Mouse (Mus musculus) layer of hippocampus, adult 9-10 months (tissue): ENCODE measurements at regions not wholly inside any gene's neighbourhood (a gene's known extent, or its start where the extent isn't known, plus 50 kb on each side); places are given as distances from the start of the nearest gene placed in this dataset.

Source experiments
- DNase-seq: peaks from one replicate; pipeline ENCODE4 v3.0.0; 2022; ENCODE audit warnings: low spot score

DNA sequence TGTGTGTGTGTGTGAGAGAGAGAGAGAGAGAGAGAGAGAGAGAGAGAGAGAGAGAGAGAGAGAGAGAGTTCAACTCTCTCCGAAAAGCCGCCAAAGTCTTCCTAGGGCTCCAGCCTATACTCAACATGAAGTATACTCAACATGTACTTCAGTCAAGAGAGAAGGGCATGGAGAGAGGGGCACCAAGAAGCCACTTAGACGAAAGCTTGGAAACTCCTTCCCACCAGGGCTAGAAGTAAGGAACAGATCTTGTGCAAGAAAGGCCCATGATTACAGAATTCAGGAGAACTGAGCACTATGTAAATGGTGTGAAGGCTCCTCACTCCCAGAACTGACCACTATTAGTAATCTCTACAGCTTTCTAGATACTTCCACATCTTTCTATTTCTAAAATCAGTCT, 467.4 kb upstream of the Hs6st1 start:
- DNase-seq = no peak

DNA sequence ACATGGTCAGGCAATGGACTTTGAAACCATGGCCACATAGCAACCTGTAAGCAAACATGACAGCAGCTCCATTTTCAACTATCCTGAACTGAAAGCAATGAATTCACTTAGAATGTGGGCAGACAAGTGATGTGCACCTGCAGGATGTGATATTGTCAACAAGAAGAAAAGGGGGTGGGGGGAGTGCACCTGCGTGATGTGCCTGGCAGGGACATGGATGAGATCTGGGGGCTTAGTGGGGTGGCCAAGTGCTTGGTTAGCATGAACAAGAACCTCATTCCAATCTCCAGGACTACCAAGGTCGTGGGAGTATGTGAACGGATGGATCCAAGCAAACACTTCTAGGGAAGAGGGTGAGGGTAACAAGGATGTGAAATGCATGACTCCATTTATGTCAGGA, 453.1 kb upstream of the Hs6st1 start:
- DNase-seq = no peak

GRCm38 (mm10) chr1:35619476-35619875, 448.7 kb upstream of the Hs6st1 start:
- no peak for DNase-seq

DNA sequence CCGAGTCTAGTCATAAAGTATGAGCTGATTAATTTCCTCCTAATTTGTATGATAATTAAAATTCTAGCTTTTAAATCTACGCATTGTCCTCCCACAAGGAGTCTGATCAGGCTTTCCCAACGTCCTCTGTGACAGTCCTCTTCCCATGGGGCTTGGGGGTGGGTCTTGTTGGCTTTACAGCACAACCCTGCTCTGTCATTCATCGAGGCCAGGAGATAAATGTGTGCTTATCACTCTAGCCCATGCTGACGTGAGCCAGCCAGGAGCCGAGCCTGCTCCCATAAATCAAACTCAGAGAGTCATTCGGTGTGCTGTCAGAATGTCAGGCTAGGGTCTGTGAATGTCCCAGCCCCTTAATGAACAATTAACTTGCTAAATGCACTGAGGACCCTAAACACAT, 425.6 kb upstream of the Hs6st1 start:
- no peak for DNase-seq

- peak; percentile 16 for DNase-seq
Measured at GRCm38 (mm10) chr1:35653119-35653956, 414.9 kb upstream of the Hs6st1 start.

GRCm38 (mm10) chr1:35663006-35663405, 405.2 kb upstream of the Hs6st1 start:
- no peak for DNase-seq

GRCm38 (mm10) chr1:35673524-35673923, 394.7 kb upstream of the Hs6st1 start:
- no peak for DNase-seq

DNA sequence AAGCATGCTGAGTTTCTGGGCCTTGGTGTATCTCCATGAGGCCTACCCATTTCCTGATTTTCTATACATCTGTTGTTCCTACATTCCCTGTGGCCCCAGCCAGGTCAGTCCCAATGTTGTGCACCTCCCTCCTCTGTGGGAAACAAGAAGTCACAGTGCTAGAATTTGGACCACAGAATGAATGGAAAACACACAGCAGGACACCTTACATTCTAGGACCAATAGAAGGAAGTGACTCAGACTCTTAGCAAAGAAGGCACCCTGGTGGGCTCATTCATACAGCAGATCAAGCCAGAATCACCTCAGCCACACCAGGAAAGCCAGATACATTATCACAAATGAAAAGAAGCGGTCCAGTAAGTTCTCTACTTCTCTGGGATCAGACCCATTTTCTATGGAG, 394.2 kb upstream of the Hs6st1 start:
- no peak for DNase-seq

DNA sequence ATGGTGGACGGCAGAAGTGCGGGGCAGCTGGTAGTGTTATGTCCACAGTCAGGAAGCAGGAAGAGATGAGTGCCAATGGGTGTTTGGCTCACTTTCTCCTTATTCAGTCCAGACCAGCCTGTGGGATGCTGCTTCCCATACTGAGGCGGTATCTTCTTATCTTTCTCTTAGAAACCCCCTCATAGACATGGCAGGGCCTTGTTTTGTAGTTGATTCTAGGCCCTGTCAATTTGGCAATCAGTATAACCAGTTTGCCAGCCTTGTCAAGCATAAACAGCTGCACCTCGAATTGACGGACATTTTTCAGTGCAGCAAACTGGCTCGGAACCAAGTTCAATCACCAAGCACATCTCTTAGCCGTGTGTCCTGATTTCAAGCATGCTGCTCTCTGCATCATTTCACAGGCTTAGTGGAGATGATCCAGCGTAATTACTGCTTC, 385.7 kb upstream of the Hs6st1 start:
- DNase-seq = no peak

DNA sequence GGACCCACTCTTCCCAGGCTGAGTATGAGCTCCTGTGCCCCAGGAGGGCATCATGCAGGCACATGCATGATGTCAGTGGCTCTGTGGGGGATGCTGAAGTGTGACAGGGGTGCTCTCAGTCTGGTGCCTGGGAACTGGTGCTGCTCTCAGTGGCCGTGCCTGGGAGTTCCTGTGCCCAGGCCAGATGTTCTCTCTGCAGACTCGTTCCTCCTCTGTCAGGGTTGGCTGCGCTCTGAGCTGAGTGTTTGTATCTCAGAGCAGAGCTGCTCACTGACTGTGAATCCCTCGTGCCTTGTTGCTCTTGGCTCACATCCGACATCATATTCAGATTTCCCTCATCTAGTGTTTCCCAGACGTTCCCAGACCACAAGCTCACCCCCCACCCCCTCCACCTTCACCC, 382.5 kb upstream of the Hs6st1 start:
- DNase-seq = no peak

DNA sequence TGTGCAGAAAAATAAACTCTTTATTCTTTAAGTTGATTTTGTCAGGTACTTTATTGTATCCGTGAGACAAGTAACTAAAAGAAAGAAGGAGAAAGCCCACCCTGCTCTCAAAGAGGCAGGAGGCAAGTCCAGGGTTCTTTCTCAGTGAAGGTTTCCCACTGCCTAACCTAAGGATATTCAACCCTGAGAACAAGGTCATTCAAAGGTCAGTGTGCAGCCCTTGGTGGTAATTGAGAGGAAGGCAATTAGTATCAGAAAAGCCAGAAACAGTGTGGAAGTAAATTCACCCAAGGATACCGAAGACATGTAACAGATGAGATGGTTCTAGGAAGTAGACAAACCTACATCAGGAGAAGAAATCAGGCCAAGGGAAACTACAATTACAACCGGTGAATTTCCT, 373.9 kb upstream of the Hs6st1 start:
- DNase-seq = no peak

- no peak for DNase-seq
Measured at GRCm38 (mm10) chr1:35694775-35695591, 373.2 kb upstream of the Hs6st1 start.

DNA sequence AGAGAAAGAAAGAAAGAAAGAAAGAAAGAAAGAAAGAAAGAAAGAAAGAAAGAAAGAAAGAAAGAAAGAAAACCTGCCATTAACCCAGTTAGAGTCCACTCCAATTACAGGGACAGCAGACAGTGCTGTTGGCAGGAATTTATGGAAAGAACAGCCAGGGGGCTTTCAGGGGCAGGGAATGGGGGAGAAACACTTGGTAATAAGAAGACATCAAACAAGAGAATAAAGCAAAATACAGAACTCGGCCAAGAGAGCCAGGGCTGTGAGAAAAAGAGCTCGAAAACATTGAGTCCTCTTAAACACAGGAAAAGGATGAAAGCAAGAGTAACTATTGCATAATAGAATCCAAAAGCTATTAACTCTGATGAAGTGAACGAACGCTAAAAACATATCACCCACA, 371.0 kb upstream of the Hs6st1 start:
- DNase-seq = no peak

GRCm38 (mm10) chr1:35697834-35698500, 370.2 kb upstream of the Hs6st1 start:
- no peak for DNase-seq

DNA sequence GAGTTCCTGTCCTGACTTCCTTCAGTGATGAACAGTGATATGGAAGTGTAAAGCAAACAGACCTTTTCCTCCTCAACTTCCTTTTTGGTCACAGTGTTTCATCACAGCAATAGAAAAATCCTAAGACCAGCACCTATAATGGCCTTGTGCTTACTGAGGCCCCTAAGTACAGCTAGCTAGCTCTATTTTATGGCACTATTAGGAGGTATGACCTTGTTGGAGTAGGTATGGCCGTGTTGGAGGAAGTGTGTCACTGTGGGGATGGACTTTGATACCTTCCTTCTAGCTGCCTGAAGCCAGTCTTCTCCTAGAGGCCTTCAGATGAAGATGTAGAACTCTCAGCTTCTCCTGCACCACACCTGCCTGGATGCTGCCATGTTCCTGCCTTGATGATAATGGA, 365.6 kb upstream of the Hs6st1 start:
- no peak for DNase-seq

DNA sequence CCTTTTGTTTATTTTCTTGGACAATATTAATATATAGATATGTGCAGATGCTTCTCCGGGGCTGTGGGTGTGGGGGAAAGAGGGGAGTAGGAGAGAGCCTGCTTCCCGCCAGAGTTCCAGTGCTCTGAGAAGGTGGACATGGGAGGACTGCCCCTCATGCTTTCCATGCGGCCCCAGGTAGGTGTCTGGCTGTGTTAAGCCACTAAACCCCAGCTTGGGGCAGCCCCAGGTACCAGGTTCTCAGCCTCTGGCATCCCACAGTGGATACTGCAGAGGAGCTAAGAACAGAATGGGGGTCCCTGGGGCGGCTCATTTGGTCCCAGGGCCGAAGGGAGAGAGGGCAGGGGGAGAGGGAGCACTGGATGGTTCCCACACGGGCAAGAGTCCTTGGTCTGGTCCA, 361.9 kb upstream of the Hs6st1 start:
- DNase-seq = no peak

DNA sequence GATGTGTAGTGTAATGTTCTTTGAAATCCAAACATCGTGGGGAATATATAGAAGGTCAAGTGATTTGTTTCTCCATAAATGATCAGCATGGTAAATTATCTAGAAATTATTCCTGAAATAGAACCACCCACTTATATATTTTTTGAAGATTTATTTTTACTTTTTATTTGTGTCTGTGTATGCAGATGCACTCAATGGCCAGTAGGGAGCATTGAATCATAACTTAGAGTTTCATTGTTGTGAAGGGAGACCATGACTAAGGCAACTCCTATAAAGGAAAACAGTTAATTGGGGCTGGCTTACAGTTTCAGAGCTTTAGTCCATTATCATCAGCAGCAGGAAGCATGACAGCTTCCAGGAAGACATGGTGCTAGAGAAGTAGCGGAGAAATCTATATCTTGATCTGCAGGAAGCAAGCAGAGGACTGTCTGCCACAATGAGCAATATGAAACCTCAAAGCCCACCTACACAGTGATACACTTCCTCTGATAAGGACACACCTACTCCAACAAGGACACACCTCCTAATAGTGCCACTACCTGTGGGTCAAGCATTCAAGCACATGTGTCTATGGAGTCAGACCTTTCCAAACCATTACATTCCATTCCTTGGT, 359.9 kb upstream of the Hs6st1 start:
- DNase-seq = no peak

- DNase-seq = no peak
Measured at GRCm38 (mm10) chr1:35709214-35709613, 359.0 kb upstream of the Hs6st1 start.

- DNase-seq = no peak
Measured at GRCm38 (mm10) chr1:35713961-35714360, 354.2 kb upstream of the Hs6st1 start.

DNA sequence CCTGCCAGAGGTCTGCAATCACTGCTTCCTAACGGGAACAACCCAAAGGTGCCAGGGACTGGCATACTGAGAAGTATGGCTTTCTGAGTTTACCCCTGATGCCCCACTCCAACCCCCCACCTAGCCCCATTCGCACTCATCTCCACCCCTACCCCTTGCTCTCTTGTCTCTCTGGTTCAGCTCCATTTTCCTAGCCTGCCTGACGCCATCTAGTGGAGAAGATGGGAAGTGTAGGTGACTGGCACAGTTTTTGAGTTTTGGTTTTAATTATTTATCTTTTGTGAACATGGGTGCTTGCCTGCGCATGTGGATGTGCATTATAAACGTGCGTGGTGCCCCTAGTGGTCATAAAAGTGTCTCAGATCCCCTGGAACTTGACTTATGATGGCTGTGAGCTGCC, 352.3 kb upstream of the Hs6st1 start:
- no peak for DNase-seq

DNA sequence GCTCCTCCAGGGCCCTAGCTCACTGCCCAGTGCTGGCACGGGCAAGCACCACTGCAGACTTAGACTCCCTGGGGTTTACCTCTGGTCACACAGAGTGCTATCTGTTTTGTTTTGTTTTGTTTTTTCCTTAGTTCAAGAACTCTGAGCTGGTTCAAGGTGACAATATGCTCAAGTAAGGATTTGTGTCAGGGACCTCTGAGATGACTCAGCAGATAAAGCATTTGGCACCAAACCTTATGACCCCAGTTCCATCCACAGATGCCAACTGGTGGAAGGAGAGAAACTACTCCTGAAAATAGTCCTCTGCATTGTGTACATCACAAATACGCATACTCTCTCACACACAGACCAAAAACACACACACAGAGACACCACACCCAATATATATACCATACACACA, 351.0 kb upstream of the Hs6st1 start:
- no peak for DNase-seq

GRCm38 (mm10) chr1:35717659-35718058, 350.5 kb upstream of the Hs6st1 start:
- DNase-seq = no peak
